Mouse (Mus musculus): ENCODE measurements around the gene Ell. TPM values are rescaled to one million over a fixed set of nuclear protein-coding genes. Genes with fewer than 3 reads are reported as not detected.
A peak's percentile ranks its signal among the peaks of the same experiment; 100 is the strongest.

Ell gene
- total RNA-seq, 2 experiments from 2014 or later: 15.1 to 17.7 TPM

- DNase-seq (ENCODE audit: low spot score in 2 of 2): no peak
- intact Hi-C loops (cut with DNase I): no loop called here
Observed at GRCm38 (mm10) chr8:70606780-70607602, 67.7 kb downstream of the Ell start.

GRCm38 (mm10) chr8:70607603-70607897, 68.3 kb downstream of the Ell start:
- no peak for DNase-seq (ENCODE audit: low spot score in 2 of 2)
- intact Hi-C loops (cut with DNase I): no loop called here

- intact Hi-C loops (cut with DNase I): loop anchor here (1.0 kb wide), 1 partner anchor 14 kb away; the partner anchor contains the start of gene Isyna1
- DNase-seq (ENCODE audit: low spot score in 2 of 2): peak; percentile 69 to 71
Observed at GRCm38 (mm10) chr8:70607898-70608748, 68.9 kb downstream of the Ell start.

GRCm38 (mm10) chr8:70608749-70609367, 69.6 kb downstream of the Ell start, which contains the start of gene Ssbp4:
TSS of gene Ssbp4 (minus strand) at chr8:70608872.
- DNase-seq (ENCODE audit: low spot score in 2 of 2): no peak
- intact Hi-C loops (cut with DNase I): loop anchor here (1.0 kb wide), 1 partner anchor 15 kb away; the partner anchor contains the start of gene Isyna1

- intact Hi-C loops (cut with DNase I): no loop called here
- DNase-seq (ENCODE audit: low spot score in 2 of 2): peak; percentile 73 to 74
Observed at GRCm38 (mm10) chr8:70609368-70609848, 70.2 kb downstream of the Ell start.

GRCm38 (mm10) chr8:70609849-70610795, 70.9 kb downstream of the Ell start:
- intact Hi-C loops (cut with DNase I): loop anchor here (1.0 to 10.0 kb wide), 3 partner anchors 55 to 142 kb away; partner anchors contain the start of genes Pgpep1 and Rab3a
- peak; percentile 91 to 96 for DNase-seq (ENCODE audit: low spot score in 2 of 2)

- intact Hi-C loops (cut with DNase I): loop anchor here (1.0 to 10.0 kb wide), 3 partner anchors 54 to 141 kb away; partner anchors contain the start of genes Pgpep1 and Rab3a
- peak; percentile 66 to 72 for DNase-seq (ENCODE audit: low spot score in 2 of 2)
Observed at GRCm38 (mm10) chr8:70610796-70611771, 71.8 kb downstream of the Ell start.

- intact Hi-C loops (cut with DNase I): loop anchor here (1.0 to 10.0 kb wide), 3 partner anchors 14 to 140 kb away; partner anchors contain the start of genes Pgpep1 and Rab3a
- peak; percentile 87 to 89 for DNase-seq (ENCODE audit: low spot score in 2 of 2)
Observed at GRCm38 (mm10) chr8:70611849-70612248, 72.6 kb downstream of the Ell start.

- intact Hi-C loops (cut with DNase I): loop anchor here (5.0 to 10.0 kb wide), 2 partner anchors 51 to 139 kb away; partner anchors contain the start of genes Pgpep1 and Rab3a
Observed at GRCm38 (mm10) chr8:70613763-70614162, 74.5 kb downstream of the Ell start.

GRCm38 (mm10) chr8:70614469-70614868, 75.2 kb downstream of the Ell start:
- no peak for DNase-seq (ENCODE audit: low spot score in 2 of 2)
- intact Hi-C loops (cut with DNase I): loop anchor here (5.0 to 10.0 kb wide), 2 partner anchors 50 to 138 kb away; partner anchors contain the start of genes Pgpep1 and Rab3a

More at GRCm38 (mm10) chr8:70613763-70614162, 74.5 kb downstream of the Ell start:
- DNase-seq (ENCODE audit: low spot score in 2 of 2): no peak

GRCm38 (mm10) chr8:70615281-70615680, 76.0 kb downstream of the Ell start:
- DNase-seq (ENCODE audit: low spot score in 2 of 2): no peak
- intact Hi-C loops (cut with DNase I): loop anchor here (10.0 kb wide), 1 partner anchor 50 kb away; the partner anchor contains the start of gene Pgpep1

- no peak for DNase-seq (ENCODE audit: low spot score in 2 of 2)
- intact Hi-C loops (cut with DNase I): loop anchor here (10.0 kb wide), 1 partner anchor 49 kb away; the partner anchor contains the start of gene Pgpep1
Observed at GRCm38 (mm10) chr8:70615894-70616293, 76.6 kb downstream of the Ell start, which contains the start of gene Lrrc25. TSS of gene Lrrc25 (plus strand) at chr8:70616155.

- intact Hi-C loops (cut with DNase I): loop anchor here (10.0 kb wide), 1 partner anchor 48 kb away; the partner anchor contains the start of gene Pgpep1
- DNase-seq (ENCODE audit: low spot score in 2 of 2): no peak
Observed at GRCm38 (mm10) chr8:70616645-70617044, 77.4 kb downstream of the Ell start.

- intact Hi-C loops (cut with DNase I): loop anchor here (10.0 kb wide), 1 partner anchor 47 kb away; the partner anchor contains the start of gene Pgpep1
- DNase-seq (ENCODE audit: low spot score in 2 of 2): no peak
Observed at GRCm38 (mm10) chr8:70617985-70618384, 78.7 kb downstream of the Ell start.

- intact Hi-C loops (cut with DNase I): loop anchor here (10.0 kb wide), 1 partner anchor 46 kb away; the partner anchor contains the start of gene Pgpep1
- peak in 1 of 2 experiments; percentile 40 for DNase-seq (ENCODE audit: low spot score in 2 of 2)
Observed at GRCm38 (mm10) chr8:70618888-70619334, 79.7 kb downstream of the Ell start.

GRCm38 (mm10) chr8:70622220-70622619, 83.0 kb downstream of the Ell start:
- DNase-seq (ENCODE audit: low spot score in 2 of 2): no peak
- intact Hi-C loops (cut with DNase I): no loop called here
